Mouse (Mus musculus) natural killer cell, adult 2 months (primary cell): ENCODE data around the gene Cxcl17.

Experiments used
- DNase-seq, 2 experiments: peaks; one replicate each; pipeline ENCODE4 v3.0.0; 2022; ENCODE audit warnings: low spot score in 2 of 2

Cxcl17 gene

DNA sequence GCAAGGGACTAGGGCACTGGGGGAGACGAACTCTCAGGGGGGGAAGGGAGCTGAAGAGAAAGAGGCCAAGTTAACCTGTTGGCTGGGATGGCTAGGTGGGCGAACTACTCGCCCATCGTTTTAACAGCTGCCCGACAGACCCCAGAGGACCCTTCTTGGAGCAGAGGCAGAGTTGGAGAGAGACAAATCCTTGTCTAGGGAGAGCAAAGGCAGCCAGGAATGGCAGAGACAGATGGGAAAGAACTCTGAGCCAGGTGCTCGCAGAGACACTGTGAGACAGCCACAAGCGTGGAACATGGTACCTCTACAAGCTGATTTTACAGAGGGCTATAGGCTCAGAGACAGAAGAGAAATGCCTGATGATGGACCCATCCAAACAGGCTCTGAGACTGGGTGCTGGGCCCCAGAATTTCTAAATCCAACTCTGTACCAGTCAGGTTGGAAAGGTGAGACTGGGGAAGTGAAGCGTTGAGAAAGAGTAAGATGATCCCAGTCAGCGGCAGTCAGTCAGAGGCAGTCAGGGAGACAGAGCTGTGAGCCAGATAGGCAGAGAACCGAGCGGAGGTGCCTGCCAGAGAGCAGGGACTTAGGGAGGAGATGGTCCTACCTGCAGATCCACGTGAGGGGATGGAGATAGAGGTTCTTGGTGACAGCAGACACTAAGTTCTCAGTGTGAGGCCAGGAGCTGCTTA lies 43.5 kb downstream of the Cxcl17 start, which contains the start of gene Cnfn:
Gene Cnfn, minus strand, starts transcription at position 667 of the 692 bp plus-strand sequence.
- DNase-seq: no peak

DNA sequence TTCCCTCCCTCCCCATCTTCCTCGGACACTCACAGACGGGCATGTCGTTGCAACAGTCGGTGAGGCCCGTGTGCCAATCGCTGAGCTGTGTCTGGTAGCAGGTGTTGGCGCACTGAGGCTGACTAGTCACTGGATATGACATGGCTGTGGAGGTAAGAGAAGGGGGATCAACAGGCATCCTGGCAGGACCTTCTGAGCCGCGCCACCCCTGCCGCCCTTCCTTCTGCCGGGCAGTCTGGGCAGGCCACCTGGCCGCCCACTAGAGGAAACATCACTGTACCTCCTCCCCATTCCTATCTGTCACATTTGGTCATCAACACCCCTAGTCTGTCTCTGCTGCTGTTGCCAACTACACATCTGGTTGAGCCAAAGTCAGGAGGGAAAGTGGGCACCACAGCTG lies 44.4 kb downstream of the Cxcl17 start:
- DNase-seq: no peak

DNA sequence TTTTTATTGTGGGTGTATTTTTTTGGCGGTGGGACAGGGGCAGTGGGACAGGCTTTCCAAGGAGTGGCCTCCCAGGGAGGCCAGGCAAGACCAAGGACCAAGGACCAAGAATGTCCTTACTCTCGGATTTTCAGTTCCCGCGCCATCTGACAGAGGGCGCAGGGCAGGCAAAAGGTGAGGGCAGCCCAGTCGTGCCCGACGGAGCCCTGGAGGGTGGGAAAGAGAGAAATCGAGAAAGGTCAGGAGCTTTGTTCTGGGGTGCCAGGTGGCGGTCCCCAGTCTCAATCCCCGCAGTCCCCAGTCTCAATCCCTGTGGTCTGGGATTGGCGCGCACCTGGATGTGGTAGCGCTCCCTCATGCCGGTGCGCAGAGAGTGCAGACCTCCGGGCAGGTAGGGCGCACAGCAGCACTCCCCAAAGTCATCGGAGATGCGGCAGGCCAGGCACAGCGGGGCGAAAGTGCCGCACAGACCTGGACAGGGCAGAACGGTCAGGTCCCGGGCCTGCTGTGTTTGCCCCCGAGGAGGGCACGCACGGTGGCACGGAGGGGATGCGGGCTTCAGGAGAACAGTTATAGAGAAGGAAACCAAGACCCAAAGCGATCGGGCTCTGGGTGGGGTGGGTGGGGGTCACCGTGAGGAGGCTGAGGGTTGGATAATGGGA lies 44.9 kb downstream of the Cxcl17 start:
- no peak for DNase-seq

DNA sequence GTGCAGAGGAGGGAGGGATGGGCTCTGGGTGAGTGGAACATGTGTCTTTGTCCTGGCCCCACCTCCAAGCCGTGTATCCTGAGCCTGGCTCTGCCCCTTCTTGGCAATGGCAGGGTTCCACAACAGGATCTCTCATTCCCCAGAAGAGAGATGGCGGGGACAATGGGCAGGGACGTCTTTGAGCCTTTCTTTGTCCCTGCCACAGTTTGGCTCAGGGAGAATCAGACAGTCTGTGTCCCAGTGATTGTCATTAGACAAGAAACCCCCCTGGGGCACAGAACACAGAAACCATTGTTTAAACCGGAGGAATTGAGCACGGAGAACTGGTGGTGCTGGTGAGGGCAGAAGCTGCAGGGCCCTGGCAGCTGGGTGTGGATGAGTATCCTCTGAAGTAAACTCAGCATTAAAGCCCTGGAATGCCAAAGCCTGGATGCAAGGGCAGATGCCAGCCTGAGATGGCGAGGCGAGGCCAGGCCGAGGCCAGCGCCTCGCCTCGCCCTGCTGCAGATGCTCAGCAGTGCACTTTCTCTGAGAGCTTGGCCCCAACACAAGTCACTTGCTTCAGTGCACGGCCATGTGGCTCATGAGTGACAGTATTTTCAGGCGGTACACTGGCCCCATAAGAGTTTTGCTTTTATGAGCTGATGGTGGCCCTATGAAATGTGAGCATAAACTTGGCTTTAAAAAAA lies 46.6 kb downstream of the Cxcl17 start:
- DNase-seq: no peak

DNA sequence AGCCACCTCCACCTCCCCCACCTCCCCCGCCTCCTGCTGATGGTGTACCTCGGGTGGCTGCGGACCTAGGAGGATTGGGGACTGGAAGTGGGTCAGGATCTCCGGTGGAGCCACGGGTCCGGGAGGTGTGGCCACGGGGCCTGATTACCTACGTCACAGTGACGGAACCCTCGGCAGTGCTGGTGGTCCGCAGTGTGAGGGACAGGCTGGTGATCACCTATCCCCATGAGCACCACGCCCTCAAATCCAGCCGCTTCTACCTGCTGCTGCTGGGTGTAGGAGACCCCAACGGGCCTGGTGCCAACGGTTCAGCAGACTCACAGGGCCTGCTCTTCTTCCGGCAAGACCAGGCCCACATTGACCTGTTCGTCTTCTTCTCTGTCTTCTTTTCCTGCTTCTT lies 49.1 kb downstream of the Cxcl17 start:
- no peak for DNase-seq

DNA sequence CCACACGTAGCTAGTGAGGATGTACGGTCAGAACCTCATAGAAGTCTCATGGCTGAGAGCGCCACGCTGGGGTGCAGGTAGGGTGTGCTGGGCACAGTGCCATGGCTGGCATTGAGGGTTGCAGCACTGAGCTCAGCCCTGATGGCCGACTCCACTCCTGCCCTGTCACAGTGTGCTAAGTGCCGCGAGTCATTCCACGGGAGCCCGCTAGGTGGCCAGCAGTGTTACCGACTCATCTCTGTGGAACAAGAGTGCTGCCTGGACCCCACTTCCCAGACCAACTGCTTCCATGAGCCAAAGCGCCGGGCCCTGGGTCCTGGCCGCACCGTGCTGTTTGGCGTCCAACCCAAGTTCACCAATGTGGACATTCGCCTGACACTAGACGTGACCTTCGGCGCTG lies 49.5 kb downstream of the Cxcl17 start:
- DNase-seq: no peak

DNA sequence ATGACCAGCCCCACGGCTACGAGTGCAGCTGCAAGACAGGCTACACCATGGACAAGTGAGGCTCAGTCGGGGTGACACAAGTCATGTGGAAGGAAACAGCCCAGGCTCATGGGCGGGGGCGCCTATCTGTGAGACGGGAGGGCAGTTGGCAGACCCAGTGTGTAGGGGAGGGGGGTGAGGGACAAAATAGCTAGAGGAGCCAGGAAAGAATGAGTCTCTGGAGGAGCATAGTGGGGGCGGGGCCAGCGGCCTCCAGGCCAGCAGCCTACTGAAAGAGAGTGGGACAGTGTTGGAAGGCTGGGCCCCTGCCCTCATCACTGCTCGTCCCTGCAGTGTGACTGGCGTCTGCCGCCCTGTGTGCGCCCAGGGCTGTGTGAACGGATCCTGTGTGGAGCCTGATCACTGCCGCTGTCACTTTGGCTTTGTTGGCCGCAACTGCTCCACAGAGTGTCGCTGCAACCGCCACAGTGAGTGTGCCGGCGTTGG lies 53.9 kb downstream of the Cxcl17 start:
- DNase-seq: no peak
